Mouse (Mus musculus) kidney, postnatal 36 days (tissue): ENCODE measurements around the gene Dennd2d.

Experiments used
- DNase-seq, 2 experiments: peaks; one replicate each; pipeline ENCODE4 v3.0.0; 2021 to 2022; ENCODE audit warnings: mixed read lengths in 2 of 2

Dennd2d gene

DNA sequence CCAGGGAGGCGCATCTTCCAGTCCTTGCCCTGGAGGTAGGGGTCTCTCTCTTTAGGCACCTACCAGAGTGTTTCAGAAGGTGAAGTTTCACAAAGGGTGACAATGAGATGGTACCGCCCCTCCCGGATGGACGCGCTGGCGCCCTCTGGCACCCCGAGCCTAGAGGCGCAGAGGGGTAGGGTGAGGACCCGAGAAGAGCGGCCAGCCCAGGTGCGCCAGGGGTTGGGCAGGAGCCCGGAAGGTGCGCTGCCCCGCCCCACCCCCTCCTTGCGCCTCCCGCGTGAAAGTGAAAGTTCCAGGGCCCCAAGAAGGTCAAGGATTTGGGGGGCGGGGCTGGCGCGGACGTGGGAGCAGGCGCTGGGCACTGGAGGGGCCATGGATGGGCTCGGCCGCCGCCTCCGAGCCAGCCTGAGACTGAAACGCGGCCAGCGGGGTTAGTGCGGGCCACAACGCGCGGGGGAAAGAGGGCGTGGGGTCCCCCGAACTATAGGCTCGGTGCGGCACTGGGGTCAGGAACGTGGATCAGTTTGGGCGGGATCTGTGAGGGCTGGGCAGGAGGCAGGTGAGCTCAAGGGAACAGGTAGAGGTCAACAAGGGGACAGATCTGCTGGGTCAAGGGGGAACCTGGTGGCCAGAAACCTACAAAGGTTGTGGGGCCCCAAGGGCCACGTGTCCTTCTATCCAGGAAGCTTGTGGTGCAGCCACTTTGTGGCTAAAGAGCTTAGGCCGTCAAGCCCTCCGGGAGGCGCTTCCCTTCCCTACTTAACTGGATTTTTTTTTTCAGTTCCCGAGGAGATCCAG, at the start of gene Dennd2d:
Gene Dennd2d, plus strand, starts transcription at position 125 of the 801 bp plus-strand sequence.
- DNase-seq: peak; percentile 51 to 80

DNA sequence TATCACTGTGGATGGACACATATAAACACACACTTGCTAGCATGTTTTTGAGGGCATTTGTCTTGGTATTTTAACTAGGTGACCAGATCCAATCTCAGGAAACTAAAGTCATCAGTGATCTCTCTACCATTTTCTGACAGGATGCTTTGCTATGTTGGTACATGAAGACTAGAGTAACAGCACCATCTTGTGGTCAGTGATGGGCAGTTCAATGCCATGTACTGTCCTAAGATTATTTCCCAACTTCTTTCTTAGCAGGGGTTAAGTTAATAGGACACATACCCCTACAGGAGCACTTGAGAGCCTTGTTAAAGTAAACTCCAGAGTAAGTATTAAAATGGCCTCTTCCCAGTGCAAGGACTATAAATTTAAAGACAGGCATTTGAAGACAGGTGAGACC, 33.6 kb upstream of the Dennd2d start:
- peak; percentile 27 to 52 for DNase-seq

DNA sequence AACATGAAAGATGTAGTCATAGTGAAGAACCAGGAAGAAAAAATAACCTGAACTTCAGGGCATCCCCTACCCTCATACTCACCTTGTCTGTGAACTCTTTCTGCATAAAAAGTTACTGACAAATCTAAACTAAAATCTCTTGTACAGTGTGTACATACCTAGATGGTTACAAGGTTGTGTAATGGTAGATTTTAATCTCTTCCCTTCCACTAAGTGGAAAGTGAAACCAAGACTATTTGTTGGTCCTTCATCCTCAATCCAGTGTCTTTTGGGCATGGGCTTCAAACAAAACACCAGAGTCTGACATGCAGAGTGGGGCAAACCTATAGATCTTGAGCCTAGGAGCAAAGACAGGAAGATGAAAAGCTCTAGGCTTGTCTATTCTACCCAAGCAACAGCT, 33.2 kb upstream of the Dennd2d start:
- no peak for DNase-seq

DNA sequence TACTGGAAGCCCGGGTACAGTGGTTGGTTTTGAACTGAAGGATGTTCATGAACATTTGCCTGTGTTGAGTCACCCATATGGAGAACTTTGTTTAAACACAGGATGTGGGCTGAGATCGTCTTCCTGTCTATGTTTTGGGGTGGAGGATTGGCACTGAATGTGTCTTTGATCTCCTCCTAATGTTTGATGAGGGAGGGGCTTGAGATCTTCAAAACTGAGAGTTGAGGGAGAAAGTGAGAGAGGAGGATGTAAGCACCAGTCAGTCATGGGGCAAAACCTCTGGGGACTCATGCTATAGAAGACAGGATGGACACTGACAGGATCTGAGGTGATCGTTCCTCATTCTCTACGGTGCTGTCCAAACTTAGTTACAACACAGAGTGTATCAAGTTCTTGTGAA, 32.6 kb upstream of the Dennd2d start:
- DNase-seq: no peak

DNA sequence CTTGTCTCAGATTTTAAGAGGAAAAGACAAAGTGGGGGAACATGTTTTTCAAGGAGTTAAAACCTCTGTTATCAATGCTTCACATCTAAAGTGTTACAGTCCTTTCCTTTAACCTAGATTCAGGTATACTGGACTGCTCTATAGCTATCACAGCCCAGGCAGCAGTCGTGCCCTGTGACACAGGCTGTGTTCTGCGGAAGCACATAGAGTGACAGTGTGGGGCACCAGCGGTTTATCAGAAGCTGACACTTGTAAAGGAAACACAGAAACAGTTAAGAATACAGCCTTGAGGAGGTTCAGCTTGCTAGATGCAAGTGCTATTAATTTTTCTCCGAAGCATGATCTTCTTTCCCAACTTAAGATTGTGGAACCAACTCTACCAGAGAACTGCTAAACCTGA, 29.6 kb upstream of the Dennd2d start:
- no peak for DNase-seq

DNA sequence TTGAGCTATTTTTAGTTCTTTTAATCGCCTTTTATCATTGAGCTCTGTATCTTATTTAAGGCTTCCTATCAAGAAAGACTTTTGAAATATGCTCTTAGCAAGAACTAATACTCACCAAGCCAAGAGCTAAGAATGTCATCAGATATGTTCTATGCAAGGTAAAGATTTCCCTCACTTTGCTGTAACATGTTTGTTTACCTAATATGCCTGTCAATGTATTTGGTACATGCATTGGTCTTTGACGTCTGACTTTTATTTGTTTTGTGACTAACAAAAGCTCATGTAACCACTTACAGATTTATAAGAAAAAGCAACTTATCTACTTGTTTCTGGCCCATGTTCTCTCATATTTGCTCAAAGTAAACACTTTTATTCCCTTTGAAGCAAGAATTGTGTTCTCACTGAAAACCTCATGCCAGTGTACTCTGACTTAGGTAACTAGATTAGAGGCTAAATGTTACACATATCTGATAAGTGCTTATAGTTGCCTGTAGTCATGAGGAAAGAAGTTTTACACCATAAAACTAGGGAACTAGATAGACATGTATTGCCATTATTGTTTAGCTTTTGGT, 24.8 kb upstream of the Dennd2d start:
- DNase-seq: no peak

DNA sequence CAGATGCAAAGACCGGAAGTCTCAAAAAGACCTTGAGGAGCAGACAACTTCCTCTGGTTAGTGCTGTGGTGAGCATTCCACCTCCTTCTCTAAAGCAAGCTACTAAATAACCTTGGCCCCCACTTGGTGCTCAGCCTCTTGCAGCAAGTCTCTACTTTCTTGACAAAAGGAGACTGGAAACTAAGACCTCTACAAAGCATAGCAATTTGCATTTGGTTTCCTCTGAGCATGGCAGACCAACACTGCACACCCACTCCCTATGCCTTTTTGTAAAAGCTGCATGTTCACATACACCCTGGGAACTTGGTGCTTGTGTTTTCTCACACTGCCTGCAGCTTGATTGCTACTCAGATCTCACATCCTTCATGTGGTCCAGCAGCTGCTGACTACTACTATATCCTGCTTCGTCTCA, 20.1 kb upstream of the Dennd2d start:
- DNase-seq: no peak

DNA sequence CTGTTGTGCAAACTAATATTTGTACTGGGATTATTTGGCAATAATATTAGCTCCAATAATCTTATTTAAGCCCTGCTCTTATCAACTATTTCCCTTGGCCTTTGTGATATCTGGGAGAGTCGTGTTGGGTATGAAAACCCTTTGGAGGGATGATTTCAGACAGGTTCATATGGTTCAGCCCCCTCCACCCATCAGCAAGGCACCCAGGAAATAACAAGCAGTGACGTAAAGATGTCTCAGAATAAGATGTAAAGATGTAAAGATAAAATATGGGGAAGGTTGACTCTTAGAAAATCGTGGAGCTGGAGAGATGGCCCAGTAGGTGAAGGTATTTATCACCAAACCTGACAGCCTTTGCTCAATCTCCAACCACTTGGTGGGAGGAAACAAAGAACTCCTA, 19.7 kb upstream of the Dennd2d start:
- DNase-seq: no peak

DNA sequence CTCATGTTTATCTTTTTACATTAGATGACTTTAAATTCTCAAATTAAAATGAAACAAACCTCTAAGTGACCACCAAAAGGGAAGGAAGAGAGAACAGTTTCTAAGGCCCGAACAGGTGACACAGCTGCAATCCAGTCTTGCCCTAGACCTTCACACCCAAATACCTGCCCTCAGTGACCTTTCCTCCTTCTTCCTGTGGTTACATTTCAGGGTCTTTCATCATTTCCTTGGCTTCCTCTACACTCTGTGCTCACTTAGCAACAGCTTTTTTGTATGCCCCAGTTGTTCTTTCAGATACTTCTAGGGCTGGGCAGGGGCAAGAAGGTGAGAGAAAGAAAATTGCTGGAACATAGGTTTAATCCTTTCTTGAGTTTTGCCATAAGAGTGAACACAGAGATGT, 17.5 kb upstream of the Dennd2d start:
- no peak for DNase-seq

DNA sequence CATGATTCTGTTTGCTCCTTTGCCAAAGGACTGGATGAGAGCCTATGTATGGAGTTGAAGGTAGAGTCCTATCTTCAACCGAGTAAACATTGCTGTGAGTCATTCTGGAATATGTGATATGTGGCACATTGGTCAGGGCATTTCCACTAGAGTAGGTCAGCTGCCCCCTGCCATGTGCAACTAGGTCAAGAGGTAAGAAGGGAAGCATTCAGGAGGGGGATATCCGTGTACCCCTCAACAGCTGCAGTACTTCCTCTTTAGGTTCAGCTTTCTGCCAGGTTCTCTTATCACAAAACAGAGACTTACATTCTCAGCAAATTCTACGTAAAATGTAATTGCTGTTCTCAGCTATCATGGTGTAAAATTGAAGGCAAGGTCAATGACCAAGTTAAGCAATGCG, 8.0 kb upstream of the Dennd2d start:
- no peak for DNase-seq

DNA sequence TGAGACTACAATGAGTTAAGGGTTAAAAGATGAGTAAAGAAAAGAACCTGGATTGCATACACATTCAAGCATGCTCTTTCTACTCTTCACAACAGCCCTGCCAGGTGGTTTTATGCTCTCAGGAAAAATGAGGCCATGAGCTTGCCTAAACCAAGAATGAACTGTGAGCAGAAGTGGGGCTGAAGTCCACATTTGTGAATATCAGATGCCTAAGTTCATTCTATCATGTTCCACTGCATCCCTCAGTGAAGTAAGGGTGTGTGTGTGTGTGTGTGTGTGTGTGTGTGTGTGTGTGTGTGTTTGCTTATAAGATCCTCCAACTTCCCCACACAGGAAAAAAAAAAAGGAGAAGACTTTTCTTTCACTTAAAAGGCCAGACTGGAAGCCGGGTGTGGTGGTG, 5.3 kb upstream of the Dennd2d start:
- DNase-seq: no peak

DNA sequence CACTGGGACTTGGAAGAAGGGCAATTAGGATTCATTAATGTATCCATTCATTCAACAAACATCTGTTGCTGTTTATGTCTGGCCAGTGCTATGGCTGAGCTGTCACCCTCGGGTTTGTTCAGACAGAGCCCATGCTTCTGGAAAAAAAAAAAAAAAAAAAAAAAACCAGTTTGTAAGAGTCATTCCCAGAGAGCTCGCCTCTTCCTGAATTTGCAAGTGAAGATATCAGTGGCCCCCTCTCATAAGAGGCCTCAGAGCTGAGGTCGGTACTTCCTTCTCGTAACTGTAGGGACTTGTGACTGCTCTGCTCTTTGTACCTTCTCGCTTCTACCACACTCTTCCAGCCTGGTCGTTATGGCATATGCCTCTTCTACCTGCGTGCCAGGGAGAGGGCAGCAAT, 1.1 kb downstream of the Dennd2d start:
- no peak for DNase-seq

DNA sequence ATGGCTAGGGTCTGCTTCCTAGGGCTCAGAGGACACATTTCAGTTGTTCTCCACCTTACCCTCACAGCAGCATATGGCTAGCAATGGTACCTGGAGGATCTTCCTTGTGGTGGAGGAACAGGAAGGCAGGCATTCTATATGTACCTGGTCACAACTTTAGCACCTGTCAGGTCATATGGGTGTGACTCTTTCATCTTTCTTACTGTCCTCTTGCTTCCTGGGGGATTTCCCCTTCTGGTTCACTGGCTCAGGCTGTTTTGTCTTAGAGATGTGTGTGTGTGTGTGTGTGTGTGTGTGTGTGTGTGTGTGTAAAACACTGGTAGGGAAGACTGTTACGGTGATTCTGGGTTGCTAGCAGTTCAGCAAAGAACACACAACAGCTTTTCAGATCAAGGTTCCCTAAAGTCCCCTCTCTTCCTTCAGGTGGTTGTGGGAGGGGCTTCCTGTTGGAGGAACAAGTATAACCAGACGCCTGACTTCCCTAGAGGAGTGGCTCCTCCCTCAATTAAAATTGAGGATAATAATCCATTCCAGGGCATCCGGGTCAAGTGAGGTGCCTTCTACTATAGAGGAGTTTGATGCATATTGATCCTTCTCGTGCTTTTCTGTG, 1.7 kb downstream of the Dennd2d start:
- DNase-seq: no peak

DNA sequence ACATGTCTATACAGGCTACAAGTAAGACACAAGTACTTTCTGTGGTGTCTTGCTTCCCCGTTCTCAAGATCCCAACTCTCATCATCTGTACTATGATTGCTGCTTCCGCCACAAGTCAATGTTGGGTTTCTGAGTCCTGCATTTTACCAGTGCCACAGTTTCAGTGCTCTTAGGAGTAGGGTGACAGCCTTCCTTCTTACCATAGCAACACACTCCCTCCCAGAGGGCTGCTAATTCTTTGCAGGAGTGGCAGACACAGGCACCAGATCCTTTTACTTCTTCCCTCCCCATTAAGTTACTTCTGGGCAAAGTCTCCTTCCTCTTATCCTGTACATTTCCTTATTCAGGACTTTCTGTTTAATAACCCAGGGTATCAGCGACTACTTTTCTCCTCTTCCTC, 2.7 kb downstream of the Dennd2d start:
- no peak for DNase-seq

DNA sequence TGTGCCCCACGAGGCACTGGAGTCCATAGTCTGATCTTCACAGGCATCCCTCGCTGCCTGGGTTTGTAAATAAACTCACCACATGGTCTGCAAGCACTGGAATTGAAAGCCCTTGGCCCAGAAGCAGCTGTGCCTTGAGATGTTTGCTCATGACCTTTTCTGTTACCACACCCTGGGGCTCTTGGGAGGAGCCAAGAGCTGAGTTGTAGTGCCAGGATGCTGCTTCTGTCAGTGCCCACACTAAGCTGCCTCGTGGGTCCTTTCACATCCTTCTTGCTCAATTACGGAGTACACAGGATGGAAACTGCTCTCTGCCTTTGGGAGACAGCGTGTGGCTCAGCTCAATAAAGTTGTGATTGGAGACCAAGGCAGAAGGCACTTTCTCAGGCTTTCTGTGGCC, 3.6 kb downstream of the Dennd2d start:
- DNase-seq: no peak

DNA sequence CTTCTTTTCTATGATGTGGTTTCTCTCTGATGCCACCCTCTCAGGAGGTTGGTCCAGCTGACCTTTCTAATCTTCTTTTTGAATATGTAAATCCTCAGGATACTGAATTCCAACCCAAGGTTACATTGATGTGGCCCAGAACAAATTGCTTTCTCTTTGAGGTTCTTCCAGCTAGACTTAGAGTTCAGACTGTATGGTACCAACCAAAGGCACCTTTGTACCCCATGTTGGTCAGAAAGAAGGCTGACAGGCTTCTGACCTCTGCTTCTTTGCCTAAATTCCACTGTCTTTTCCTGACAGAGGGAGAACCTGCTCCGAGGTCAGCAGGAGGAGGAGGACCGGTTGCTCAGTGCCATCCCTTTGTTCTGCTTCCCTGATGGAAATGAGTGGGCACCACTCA, 5.3 kb downstream of the Dennd2d start:
- DNase-seq: no peak

DNA sequence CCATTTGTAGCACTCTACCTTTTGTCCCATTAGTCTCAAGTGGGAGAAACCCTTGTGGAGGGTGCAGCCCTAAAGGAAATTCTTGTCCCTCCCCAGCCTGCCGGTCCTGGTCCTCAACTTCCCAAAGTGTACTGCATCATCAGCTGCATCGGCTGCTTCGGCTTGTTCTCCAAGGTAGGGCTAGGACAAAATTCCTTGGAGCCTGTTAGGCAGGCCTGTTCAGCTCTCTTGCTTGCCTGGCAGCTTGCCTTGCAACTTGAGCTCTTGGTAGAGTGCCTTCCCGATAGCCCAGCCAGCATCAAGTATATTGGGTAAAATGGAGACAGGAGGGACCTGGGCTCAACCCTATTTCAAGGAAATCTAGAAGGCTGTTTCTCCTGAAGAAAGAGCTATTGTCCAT, 8.0 kb downstream of the Dennd2d start:
- DNase-seq: no peak

DNA sequence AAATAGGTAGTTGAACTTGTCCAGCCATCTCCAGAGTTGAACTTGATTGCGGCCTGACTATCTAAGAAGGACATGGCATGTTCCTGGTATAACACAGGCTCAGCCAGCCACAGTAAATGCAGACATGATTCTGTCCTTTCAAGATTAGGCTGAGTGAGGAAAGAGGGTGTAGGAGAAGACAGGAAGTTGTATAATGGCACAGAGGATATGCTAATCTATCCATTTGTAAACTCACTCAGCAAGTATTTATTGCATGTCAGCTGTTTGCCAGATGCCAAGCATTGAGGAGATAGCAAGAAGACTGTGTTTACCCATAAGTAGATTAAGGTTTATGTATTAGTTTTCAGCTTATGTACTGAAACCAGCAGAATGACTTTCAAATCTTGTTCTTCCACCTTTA, 10.5 kb downstream of the Dennd2d start:
- no peak for DNase-seq

DNA sequence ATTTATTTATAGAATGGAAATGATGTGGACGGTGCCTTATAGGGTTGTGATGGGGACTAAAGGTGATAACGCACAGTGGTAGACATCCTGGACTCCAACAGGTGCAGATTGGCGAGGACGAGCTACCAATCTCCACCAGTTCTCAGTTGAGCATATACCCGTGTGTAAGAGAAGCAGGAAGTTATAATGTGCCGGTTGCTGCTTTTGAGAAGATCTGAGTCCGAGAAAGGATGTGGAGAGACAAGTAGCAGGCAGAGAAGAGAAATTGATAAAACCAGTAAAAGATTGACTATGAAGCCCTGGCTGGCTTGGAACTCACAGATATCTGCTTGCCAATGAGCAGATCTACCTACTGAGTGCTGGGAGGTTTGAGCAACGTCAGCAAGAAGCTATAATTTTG, 11.0 kb downstream of the Dennd2d start:
- no peak for DNase-seq

DNA sequence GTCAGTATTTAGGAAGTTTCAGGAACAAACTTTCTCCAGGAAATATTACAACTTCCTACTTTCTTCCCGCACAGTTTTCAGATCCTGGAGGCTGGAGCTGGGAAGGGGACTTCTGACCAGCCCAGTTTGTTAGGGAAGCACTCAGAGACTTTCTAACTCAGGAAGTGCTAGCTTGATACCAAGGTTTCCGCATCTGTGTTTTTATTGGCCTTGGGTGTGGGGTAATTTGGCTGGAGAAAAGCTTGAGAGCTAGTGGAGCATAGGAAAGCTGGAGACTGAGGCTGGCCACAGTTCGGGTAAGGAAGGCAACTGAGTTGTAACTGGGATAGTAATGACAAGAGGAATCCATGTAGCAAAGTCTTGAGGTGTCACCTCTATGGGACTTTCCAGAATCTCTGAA, 11.7 kb downstream of the Dennd2d start:
- no peak for DNase-seq

DNA sequence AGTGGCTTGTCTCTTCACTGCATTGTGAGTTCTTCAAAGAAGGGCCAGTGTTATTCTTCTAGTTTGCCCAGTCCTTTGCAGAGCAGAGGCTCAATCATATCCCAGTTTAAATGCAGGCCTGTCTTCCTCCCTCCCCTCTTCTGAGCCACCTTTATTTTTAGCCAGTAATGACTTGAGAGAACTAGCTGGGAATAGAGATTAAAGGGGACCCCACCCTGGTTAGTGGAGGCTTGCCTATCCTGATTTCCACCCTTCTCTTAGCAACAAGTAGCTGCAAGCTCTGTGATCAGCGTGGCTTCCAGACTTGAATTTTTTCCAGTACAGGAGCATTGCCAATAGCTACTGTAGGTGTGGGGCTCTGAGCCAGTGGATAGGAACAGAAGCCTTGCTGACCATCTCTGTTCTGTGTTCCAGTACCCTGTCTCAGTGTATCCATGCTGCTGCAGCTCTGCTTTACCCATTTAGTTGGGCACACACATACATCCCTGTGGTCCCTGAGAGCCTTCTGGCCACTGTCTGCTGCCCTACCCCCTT, 12.3 kb downstream of the Dennd2d start:
- DNase-seq: no peak

DNA sequence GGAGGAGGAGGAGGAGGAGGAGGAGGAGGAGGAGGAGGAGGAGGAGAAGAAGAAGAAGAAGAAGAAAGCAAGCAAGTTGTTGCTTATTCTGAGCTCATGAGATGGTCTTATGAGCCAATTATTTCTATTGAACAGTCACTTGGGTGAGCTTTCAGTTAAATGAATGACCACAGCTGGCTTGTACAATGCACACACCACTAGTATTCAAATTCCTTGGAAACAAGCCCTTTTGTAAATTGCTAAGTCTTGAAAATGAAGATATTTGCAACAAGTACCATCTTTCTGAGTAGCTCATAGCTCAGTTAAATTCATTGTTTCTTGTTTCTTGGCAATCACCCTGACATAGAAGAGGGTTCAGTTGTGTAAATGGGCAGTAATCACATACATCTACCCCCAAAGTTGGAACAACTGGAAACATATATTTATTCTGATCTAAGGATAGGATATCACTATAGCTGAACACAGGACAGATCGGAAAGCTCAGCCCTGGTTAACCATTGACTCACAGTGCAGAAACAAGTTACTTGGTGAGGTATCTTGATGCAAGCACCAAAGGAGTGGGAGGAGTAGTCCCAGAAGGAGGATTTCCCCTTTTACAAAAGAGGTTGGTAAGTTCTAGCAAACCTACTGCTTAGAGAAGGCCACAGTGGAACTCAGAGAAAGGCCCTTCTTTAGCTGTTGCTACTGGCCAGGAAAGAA, 13.3 kb downstream of the Dennd2d start:
- DNase-seq: no peak

DNA sequence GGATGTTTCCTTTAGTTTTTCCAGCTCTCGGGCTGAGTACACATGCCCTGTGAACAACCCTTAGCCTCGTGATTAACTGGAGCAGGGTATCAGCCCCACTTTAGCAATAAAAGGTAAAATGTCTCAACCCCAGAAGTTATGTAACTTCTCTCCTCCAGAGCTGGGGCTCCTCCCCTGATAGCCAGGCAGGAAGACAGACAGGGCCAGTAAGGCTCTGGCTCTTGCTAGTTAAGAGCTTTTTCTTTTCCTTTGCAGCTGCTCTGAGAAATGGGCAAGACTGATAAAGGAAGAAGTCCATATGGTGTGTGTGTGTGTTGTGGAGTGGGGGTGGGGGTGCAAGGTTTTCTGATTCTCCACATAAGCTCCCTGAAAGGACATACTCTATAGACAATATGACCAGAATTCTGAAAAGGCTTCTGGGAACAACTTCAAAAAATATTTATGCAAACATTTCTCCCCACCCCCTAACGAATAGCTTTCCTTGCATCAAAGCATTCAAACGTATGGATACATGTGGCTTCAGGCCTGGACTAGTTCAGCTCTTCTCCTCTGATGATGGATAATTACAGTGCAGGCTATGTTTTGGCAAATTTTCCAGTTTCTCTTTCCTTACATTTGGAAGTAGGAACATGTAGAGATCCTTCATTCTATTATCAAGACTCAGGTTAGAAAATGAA, 14.0 kb downstream of the Dennd2d start:
- DNase-seq: no peak
